Mouse (Mus musculus) embryonic facial prominence, embryonic 14.5 days (tissue): ENCODE measurements around the gene Aqp2. TPM values are rescaled to one million over a fixed set of nuclear protein-coding genes. Genes with fewer than 3 reads are reported as not detected.

Experiments
- ATAC-seq: fragments of 200-750 bp; cut with Nextera tagmentation; 2 replicates; pipeline ENCODE4 v1.8.0; 2017; ENCODE audit warnings: low read depth, moderate number of reproducible peaks, moderate TSS enrichment
- DNase-seq: peaks from one replicate; pipeline ENCODE4 v3.0.0-alpha.2; 2015; ENCODE audit warnings: low spot score
- H3K27ac ChIP-seq: fragments of 300-500 bp; sonication (generic); replicated peaks from 2 replicates; pipeline ENCODE4 v1.5.1; 2014; ENCODE audit warnings: low read depth, mild to moderate bottlenecking, low read length, moderate library complexity
- H3K27me3 ChIP-seq: fragments of 300-500 bp; sonication (generic); replicated peaks from 2 replicates; pipeline ENCODE4 v1.6.1; 2014; ENCODE audit warnings: low read length; ENCODE audit not compliant: control insufficient read depth, insufficient read depth
- H3K36me3 ChIP-seq: fragments of 300-500 bp; sonication (generic); 2 replicates; pipeline ENCODE4 v1.6.1; 2014; ENCODE audit warnings: low read length, mixed read lengths; ENCODE audit not compliant: control insufficient read depth, insufficient read depth
- H3K4me1 ChIP-seq: fragments of 300-500 bp; sonication (generic); 2 replicates; pipeline ENCODE4 v1.6.1; 2014; ENCODE audit warnings: antibody characterized with exemption, low read length; ENCODE audit not compliant: control insufficient read depth, insufficient read depth
- H3K4me2 ChIP-seq: fragments of 300-500 bp; sonication (generic); 2 replicates; pipeline ENCODE4 v1.6.1; 2014; ENCODE audit warnings: low read depth, mild to moderate bottlenecking, low read length, moderate library complexity, mixed read lengths
- H3K4me3 ChIP-seq: fragments of 300-500 bp; sonication (generic); 2 replicates; pipeline ENCODE4 v1.5.1; 2014; ENCODE audit warnings: low read depth, mild to moderate bottlenecking, low read length
- H3K9ac ChIP-seq: fragments of 300-500 bp; sonication (generic); 2 replicates; pipeline ENCODE4 v1.6.1; 2014; ENCODE audit warnings: low read depth, mild to moderate bottlenecking, low read length, moderate library complexity, mixed read lengths
- H3K9me3 ChIP-seq: fragments of 300-500 bp; sonication (generic); 2 replicates; pipeline ENCODE4 v1.6.1; 2016; ENCODE audit warnings: low read length; ENCODE audit not compliant: control insufficient read depth
- WGBS: fragments of 180-500 bp; shearing (Covaris S2); extraction: QIAGEN DNeasy Blood & Tissue Kit; methylation state at CpG from one replicate; pipeline ENCODE4 v1.1.7; 2014; 5-methylcytosine and 5-hydroxymethylcytosine counted together
- polyA plus RNA-seq: library from polyadenylated mRNA; unstranded; fragments of >200 nt; fragmentation: Nextera tagmentation; extraction: Ambion mirVana; gene quantifications from 2 replicates; pipeline ENCODE4 v1.2.1, GENCODE M21; 2014

Aqp2 gene
- polyA plus RNA-seq, 1 experiment from 2014 or later = 0.11 TPM

DNA sequence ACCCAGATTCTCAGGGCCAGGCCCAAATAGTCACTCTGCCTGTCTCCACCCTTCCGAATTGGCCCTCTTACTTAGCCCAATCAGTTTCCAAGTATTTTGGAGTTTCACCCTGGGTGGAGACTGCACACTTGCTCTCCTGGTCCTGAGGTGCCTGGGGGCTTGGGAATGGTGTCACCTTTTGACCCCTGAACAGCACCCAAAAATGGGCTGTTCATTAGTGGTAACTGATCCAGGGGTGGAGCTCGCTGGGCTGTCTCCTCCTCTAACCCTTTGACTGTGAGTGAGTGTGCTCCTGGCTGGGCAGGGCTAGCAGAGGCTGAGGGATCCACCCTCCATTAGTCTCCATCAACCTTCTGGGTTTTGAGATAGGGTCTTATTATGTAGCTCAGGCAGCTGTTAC lies 29.0 kb upstream of the Aqp2 start:
- DNase-seq (no peak), ATAC-seq (no peak)
- H3K9me3 ChIP-seq = no peaks in the 10 kb centered on the region
- H3K36me3 ChIP-seq = no peaks in the 10 kb centered on the region
- no peak overlapping the region for H3K4me3 ChIP-seq
- 44% methylated on average over 2 of the region's 2 CpGs for WGBS
- H3K27me3 ChIP-seq = no peaks in the 10 kb centered on the region
- H3K4me2 ChIP-seq = no peak overlapping the region
- no peak overlapping the region for H3K27ac ChIP-seq
- peaks cover 26% of the 10 kb centered on the region for H3K4me1 ChIP-seq
- no peak overlapping the region for H3K9ac ChIP-seq

DNA sequence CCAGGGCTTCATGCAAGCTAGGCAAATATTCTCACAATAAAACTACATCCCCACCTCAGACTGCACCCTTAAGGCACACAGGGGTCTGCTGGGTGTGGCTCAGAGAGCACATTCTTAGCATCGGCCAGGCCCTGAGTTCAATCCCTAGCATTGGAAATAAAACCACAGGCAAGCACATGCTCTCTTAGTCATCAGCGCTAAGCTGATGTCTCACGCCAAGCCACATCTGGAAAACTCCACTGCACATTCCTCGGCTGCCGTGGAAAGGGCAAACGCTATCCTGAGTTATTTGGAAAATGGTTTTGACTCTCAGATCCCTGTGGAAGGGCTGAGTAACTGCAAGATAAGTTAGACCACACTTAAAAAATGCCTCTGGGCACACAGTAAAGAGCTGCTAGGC lies 25.1 kb upstream of the Aqp2 start:
- Histone ChIP-seq H3K36me3 (no peaks in the 10 kb centered on the region), H3K27me3 (no peaks in the 10 kb centered on the region), H3K9ac (no peak overlapping the region), H3K9me3 (no peaks in the 10 kb centered on the region), H3K4me2 (no peak overlapping the region), H3K4me1 (peaks cover 10% of the 10 kb centered on the region; the same call in 1 of the 2 replicates), H3K4me3 (no peak overlapping the region), H3K27ac (0 out of 2 replicates have a peak overlapping the region, but pooled peaks have one; percentile 15)
- 21% methylated on average over 6 of the region's 6 CpGs for WGBS
- ATAC-seq (peak; percentile 60; the same call in 1 of the 2 replicates), DNase-seq (peak; percentile 69)

DNA sequence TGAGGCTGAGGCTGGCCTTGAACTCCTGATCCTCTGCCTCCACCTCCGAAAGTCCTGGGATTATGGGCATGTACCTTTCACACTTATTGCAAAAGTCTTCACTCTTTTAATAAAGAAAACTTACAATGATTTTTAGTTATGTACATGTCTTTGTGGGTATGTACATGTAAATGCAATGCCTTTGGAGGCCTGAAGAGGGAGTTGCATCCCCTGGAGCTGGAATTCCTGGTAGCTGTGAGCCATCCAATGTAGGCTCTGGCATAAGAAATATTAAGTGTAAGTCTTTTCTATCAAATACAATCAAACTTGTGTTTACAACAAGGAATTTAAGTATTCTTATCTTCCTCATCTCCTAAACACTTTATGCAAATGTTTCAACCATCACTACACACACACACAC lies 19.9 kb upstream of the Aqp2 start:
- H3K9me3 ChIP-seq = no peaks in the 10 kb centered on the region
- peaks cover 6% of the 10 kb centered on the region; the same call in 1 of the 2 replicates for H3K4me1 ChIP-seq
- 89% methylated on average over 1 of the region's 1 CpGs for WGBS
- H3K4me3 ChIP-seq = no peak overlapping the region
- H3K27ac ChIP-seq = no peak overlapping the region
- H3K36me3 ChIP-seq = no peaks in the 10 kb centered on the region
- DNase-seq (no peak), ATAC-seq (no peak)
- H3K27me3 ChIP-seq = no peaks in the 10 kb centered on the region
- no peak overlapping the region for H3K4me2 ChIP-seq
- no peak overlapping the region for H3K9ac ChIP-seq

DNA sequence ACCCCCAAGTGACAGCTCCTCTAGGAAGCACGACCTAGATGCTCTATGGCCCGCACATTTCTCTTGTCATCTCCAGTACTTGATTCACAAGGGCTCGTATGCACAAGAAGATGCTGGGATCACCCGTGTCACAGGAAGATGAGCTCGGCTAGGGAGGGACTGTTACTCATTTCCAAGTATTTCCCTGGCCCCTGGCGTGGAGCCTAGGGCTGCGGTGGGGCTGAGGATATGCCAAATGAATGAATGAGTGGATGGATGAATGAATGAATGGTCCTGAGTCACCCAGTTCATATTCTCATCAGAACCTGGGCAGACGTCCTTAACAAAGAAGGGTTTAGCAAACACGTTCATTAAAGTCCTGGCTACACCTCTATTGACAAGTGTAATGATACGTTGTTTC lies 18.6 kb upstream of the Aqp2 start:
- H3K36me3 ChIP-seq = no peaks in the 10 kb centered on the region
- no peaks in the 10 kb centered on the region for H3K9me3 ChIP-seq
- no peak overlapping the region for H3K9ac ChIP-seq
- ATAC-seq (no peak), DNase-seq (no peak)
- H3K4me1 ChIP-seq = no peaks in the 10 kb centered on the region
- no peak overlapping the region for H3K27ac ChIP-seq
- H3K4me2 ChIP-seq = no peak overlapping the region
- H3K27me3 ChIP-seq = no peaks in the 10 kb centered on the region
- no peak overlapping the region for H3K4me3 ChIP-seq
- WGBS = 80% methylated on average over 10 of the region's 10 CpGs

DNA sequence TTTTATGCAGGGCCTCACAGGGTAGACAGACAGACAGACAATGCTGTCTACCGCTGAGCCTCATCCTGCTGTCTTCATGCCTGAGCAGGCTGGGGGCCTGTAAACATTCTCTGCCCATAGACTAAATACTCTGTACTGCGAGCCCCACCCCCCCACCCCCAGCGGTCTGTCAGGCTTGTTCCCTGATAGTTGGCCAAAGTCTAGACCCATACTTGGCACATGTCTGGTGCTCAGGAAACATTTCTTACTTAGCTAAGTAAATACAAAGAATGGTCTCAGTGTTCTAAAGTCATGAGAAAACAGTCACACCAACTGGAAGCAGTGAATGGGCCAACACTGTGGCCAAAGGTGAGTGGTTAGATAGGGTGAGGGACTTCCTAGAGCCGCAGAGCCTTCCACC lies 11.5 kb upstream of the Aqp2 start:
- 70% methylated on average over 4 of the region's 4 CpGs for WGBS
- H3K36me3 ChIP-seq = no peaks in the 10 kb centered on the region
- no peak overlapping the region for H3K9ac ChIP-seq
- no peaks in the 10 kb centered on the region for H3K27me3 ChIP-seq
- no peak overlapping the region for H3K4me2 ChIP-seq
- DNase-seq (no peak), ATAC-seq (no peak)
- H3K9me3 ChIP-seq = no peaks in the 10 kb centered on the region
- no peak overlapping the region for H3K4me3 ChIP-seq
- H3K4me1 ChIP-seq = no peaks in the 10 kb centered on the region
- no peak overlapping the region for H3K27ac ChIP-seq

DNA sequence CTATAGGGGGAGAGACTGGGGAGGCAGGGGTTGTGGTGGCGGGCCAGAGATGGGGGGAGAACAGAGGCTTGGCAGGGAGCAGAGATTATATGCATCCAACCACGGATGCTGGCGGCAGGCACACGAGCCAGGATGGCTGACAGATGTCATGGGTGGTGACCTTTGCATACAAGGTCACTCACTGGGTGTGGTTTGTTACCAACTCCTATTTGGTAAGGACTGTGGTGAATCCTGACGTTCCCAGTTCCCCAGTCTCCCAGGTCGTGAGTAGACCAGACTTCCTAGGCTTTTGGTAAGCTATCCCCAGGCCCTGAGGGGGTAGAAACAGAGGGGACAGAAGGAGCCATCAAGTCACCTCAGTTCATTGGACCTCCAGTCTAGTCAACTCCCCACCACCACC lies 10.2 kb upstream of the Aqp2 start:
- no peak overlapping the region for H3K4me2 ChIP-seq
- no peak overlapping the region for H3K4me3 ChIP-seq
- DNase-seq = no peak
- no peak overlapping the region for H3K9ac ChIP-seq
- no peak for ATAC-seq
- no peak overlapping the region for H3K27ac ChIP-seq
- no peaks in the 10 kb centered on the region for H3K9me3 ChIP-seq
- H3K4me1 ChIP-seq = no peaks in the 10 kb centered on the region
- 53% methylated on average over 6 of the region's 6 CpGs for WGBS
- H3K36me3 ChIP-seq = no peaks in the 10 kb centered on the region
- no peaks in the 10 kb centered on the region for H3K27me3 ChIP-seq

DNA sequence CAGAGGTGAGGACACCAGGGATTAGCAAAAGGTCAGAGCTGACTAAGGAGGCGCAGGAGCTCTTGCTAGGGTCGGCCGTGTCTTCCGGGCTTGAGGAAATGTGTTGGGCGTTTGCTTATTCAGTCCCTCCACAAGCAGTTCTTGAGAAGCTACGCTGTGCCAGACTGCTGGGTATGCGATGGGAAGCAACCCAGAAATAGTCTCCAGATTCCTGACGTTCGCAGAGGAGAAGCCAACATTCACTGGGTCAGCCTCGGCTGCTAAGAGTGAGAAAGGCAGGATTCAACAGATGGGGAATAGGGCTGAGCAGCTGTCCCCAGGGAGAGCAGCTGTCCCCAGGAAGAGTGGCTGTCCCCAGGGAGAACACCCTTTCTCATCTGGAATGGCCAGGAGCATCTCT lies 9.7 kb upstream of the Aqp2 start:
- peak; percentile 10 for DNase-seq

DNA sequence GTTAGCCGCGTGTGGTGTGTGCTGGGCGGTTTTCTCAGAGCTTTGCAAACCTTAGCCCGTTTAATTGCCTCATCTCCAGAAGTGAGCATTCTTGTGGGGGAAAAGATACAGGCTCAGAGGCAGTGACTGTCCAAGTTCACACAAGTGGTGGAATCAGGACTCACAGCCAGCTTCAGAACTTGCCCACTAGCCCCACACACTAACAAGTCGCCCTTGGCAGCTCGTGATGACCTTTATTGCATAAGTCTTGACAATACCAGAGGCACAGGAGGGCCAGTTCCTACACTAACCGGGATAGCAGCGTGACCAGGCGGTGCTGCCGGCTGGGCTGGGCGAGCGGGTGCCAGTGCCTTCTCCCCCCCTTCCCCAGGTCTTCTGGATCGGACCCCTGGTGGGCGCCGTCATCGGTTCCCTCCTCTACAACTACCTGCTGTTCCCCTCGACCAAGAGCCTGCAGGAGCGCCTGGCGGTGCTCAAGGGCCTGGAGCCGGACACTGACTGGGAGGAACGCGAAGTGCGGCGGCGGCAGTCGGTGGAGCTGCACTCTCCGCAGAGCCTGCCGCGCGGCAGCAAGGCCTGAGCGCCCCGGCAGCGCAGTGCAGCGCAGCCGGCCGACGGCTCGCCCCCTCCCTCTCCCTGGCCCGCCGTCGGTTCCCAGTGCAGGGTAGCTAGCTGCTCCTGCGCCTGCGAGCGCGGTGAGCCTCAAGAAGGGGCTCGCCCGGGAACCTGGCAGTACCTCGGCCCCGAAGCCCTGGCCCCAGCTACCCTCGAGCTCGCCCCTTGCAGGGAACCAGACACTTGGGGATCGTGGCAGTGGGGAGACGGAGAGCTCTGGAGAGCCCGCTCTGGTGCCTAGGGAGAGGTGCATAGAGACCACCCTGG lies 4.8 kb downstream of the Aqp2 start:
- no peaks in the 10 kb centered on the region for H3K9me3 ChIP-seq
- H3K4me2 ChIP-seq = peak overlapping the region; percentile 53
- peaks cover 87% of the 10 kb centered on the region for H3K27me3 ChIP-seq
- DNase-seq (peak; percentile 47), ATAC-seq (peak; percentile 31)
- 3% methylated on average over 27 of the region's 54 CpGs for whole genome bisulfite sequencing
- H3K36me3 ChIP-seq = no peaks in the 10 kb centered on the region
- H3K9ac ChIP-seq = peak overlapping the region; percentile 52
- no peak overlapping the region for H3K27ac ChIP-seq
- H3K4me1 ChIP-seq = peaks cover 12% of the 10 kb centered on the region
- peak overlapping the region; percentile 31 for H3K4me3 ChIP-seq

More for the DNA sequence above, 9.7 kb upstream of the Aqp2 start:
- Histone ChIP-seq H3K9ac (no peak overlapping the region), H3K9me3 (no peaks in the 10 kb centered on the region), H3K4me3 (no peak overlapping the region), H3K4me1 (no peaks in the 10 kb centered on the region), H3K27ac (no peak overlapping the region), H3K4me2 (no peak overlapping the region), H3K36me3 (no peaks in the 10 kb centered on the region), H3K27me3 (no peaks in the 10 kb centered on the region)
- ATAC-seq = no peak
- 77% methylated on average over 10 of the region's 10 CpGs for WGBS
